Mouse (Mus musculus): ENCODE measurements around the gene Hoxb7. TPM values are rescaled to one million over a fixed set of nuclear protein-coding genes. Genes with fewer than 3 reads are reported as not detected.

Hoxb7 gene
- polyA plus RNA-seq, 1 experiment from 2014 or later: not detected

- no peak overlapping the region for H3K9ac ChIP-seq (ENCODE audit: low read length)
- peaks cover 100% of the 10 kb centered on the region for H3K27me3 ChIP-seq (ENCODE audit: control insufficient read depth, insufficient read depth, low read length)
- H3K4me2 ChIP-seq (ENCODE audit: low read length): no peak overlapping the region
- H3K27ac ChIP-seq (replicated peaks in 1 of 2; ENCODE audit: control insufficient read depth in 1 of 2, insufficient read depth in 1 of 2, low read depth in 2 of 2, low read length in 2 of 2): no peak overlapping the region
- 4% methylated on average over 15 of the region's 15 CpGs for WGBS
- no peak overlapping the region for H3K4me3 ChIP-seq (ENCODE audit: control insufficient read depth in 1 of 2, insufficient read depth in 1 of 2, low read depth in 1 of 2, low read length in 2 of 2)
- no peaks in the 10 kb centered on the region for H3K36me3 ChIP-seq (ENCODE audit: control insufficient read depth, insufficient read depth, low read length)
- peaks cover 0 to 2% of the 10 kb centered on the region in 2 experiments; a peak in 1 of 4 replicates for H3K4me1 ChIP-seq (ENCODE audit: control insufficient read depth in 2 of 2, insufficient read depth in 2 of 2, low read length in 2 of 2)
- no peaks in the 10 kb centered on the region for H3K9me3 ChIP-seq (ENCODE audit: control insufficient read depth, low read length)
- ATAC-seq (ENCODE audit: insufficient number of reproducible peaks, insufficient read depth, low FRiP score, low read depth): no peak
These were observed 15.4 kb downstream of the Hoxb7 start for GRCm38 (mm10) chr11:96301837-96302236.

- Histone ChIP-seq H3K27me3 (ENCODE audit: control insufficient read depth, insufficient read depth, low read length) (peaks cover 100% of the 10 kb centered on the region), H3K4me1 (ENCODE audit: control insufficient read depth in 2 of 2, insufficient read depth in 2 of 2, low read length in 2 of 2) (peaks cover 0 to 2% of the 10 kb centered on the region in 2 experiments; a peak in 1 of 4 replicates), H3K36me3 (ENCODE audit: control insufficient read depth, insufficient read depth, low read length) (no peaks in the 10 kb centered on the region), H3K4me2 (ENCODE audit: low read length) (no peak overlapping the region), H3K4me3 (ENCODE audit: control insufficient read depth in 1 of 2, insufficient read depth in 1 of 2, low read depth in 1 of 2, low read length in 2 of 2) (no peak overlapping the region), H3K27ac (replicated peaks in 1 of 2; ENCODE audit: control insufficient read depth in 1 of 2, insufficient read depth in 1 of 2, low read depth in 2 of 2, low read length in 2 of 2) (no peak overlapping the region), H3K9me3 (ENCODE audit: control insufficient read depth, low read length) (no peaks in the 10 kb centered on the region), H3K9ac (ENCODE audit: low read length) (no peak overlapping the region)
- ATAC-seq (ENCODE audit: insufficient number of reproducible peaks, insufficient read depth, low FRiP score, low read depth): no peak
- WGBS: 6% methylated on average over 23 of the region's 23 CpGs
These were observed 16.1 kb downstream of the Hoxb7 start for GRCm38 (mm10) chr11:96302381-96303150.

GRCm38 (mm10) chr11:96303151-96304099 lies 17.0 kb downstream of the Hoxb7 start, which contains the start of gene Hoxb5:
Gene Hoxb5 (plus strand): TSS chr11:96303336.
- Histone ChIP-seq H3K27me3 (ENCODE audit: control insufficient read depth, insufficient read depth, low read length) (peaks cover 100% of the 10 kb centered on the region), H3K9ac (ENCODE audit: low read length) (no peak within 1 kb of the TSS), H3K4me2 (ENCODE audit: low read length) (peak within 1 kb of the TSS; percentile 53), H3K36me3 (ENCODE audit: control insufficient read depth, insufficient read depth, low read length) (no peaks in the 10 kb centered on the region), H3K27ac (replicated peaks in 1 of 2; ENCODE audit: control insufficient read depth in 1 of 2, insufficient read depth in 1 of 2, low read depth in 2 of 2, low read length in 2 of 2) (no peak within 1 kb of the TSS), H3K9me3 (ENCODE audit: control insufficient read depth, low read length) (no peaks in the 10 kb centered on the region), H3K4me3 (ENCODE audit: control insufficient read depth in 1 of 2, insufficient read depth in 1 of 2, low read depth in 1 of 2, low read length in 2 of 2) (peak within 1 kb of the TSS; percentile 0 to 16; a peak in 3 of 4 replicates), H3K4me1 (ENCODE audit: control insufficient read depth in 2 of 2, insufficient read depth in 2 of 2, low read length in 2 of 2) (peaks cover 0 to 2% of the 10 kb centered on the region in 2 experiments; a peak in 1 of 4 replicates)
- 1% methylated on average over 69 of the region's 69 CpGs for WGBS
- ATAC-seq (ENCODE audit: insufficient number of reproducible peaks, insufficient read depth, low FRiP score, low read depth): no peak

GRCm38 (mm10) chr11:96304381-96305195 lies 18.2 kb downstream of the Hoxb7 start:
- Histone ChIP-seq H3K36me3 (ENCODE audit: control insufficient read depth, insufficient read depth, low read length) (no peaks in the 10 kb centered on the region), H3K4me1 (ENCODE audit: control insufficient read depth in 2 of 2, insufficient read depth in 2 of 2, low read length in 2 of 2) (no peaks in the 10 kb centered on the region; a peak in 1 of 4 replicates), H3K27ac (replicated peaks in 1 of 2; ENCODE audit: control insufficient read depth in 1 of 2, insufficient read depth in 1 of 2, low read depth in 2 of 2, low read length in 2 of 2) (no peak overlapping the region), H3K27me3 (ENCODE audit: control insufficient read depth, insufficient read depth, low read length) (peaks cover 100% of the 10 kb centered on the region), H3K9ac (ENCODE audit: low read length) (no peak overlapping the region), H3K4me2 (ENCODE audit: low read length) (peak overlapping the region; percentile 53; the same call in 1 of the 2 replicates), H3K9me3 (ENCODE audit: control insufficient read depth, low read length) (no peaks in the 10 kb centered on the region), H3K4me3 (ENCODE audit: control insufficient read depth in 1 of 2, insufficient read depth in 1 of 2, low read depth in 1 of 2, low read length in 2 of 2) (no peak overlapping the region)
- no peak for ATAC-seq (ENCODE audit: insufficient number of reproducible peaks, insufficient read depth, low FRiP score, low read depth)
- WGBS: 2% methylated on average over 38 of the region's 38 CpGs

GRCm38 (mm10) chr11:96305505-96306182 lies 19.2 kb downstream of the Hoxb7 start:
- H3K4me2 ChIP-seq (ENCODE audit: low read length): no peak overlapping the region
- no peaks in the 10 kb centered on the region for H3K4me1 ChIP-seq (ENCODE audit: control insufficient read depth in 2 of 2, insufficient read depth in 2 of 2, low read length in 2 of 2)
- peaks cover 100% of the 10 kb centered on the region for H3K27me3 ChIP-seq (ENCODE audit: control insufficient read depth, insufficient read depth, low read length)
- no peak for ATAC-seq (ENCODE audit: insufficient number of reproducible peaks, insufficient read depth, low FRiP score, low read depth)
- H3K27ac ChIP-seq (replicated peaks in 1 of 2; ENCODE audit: control insufficient read depth in 1 of 2, insufficient read depth in 1 of 2, low read depth in 2 of 2, low read length in 2 of 2): no peak overlapping the region
- H3K9me3 ChIP-seq (ENCODE audit: control insufficient read depth, low read length): no peaks in the 10 kb centered on the region
- WGBS: 55% methylated on average over 6 of the region's 6 CpGs
- H3K9ac ChIP-seq (ENCODE audit: low read length): no peak overlapping the region
- no peak overlapping the region for H3K4me3 ChIP-seq (ENCODE audit: control insufficient read depth in 1 of 2, insufficient read depth in 1 of 2, low read depth in 1 of 2, low read length in 2 of 2)
- no peaks in the 10 kb centered on the region for H3K36me3 ChIP-seq (ENCODE audit: control insufficient read depth, insufficient read depth, low read length)

- H3K4me2 ChIP-seq (ENCODE audit: low read length): no peak overlapping the region
- no peaks in the 10 kb centered on the region for H3K9me3 ChIP-seq (ENCODE audit: control insufficient read depth, low read length)
- H3K27ac ChIP-seq (replicated peaks in 1 of 2; ENCODE audit: control insufficient read depth in 1 of 2, insufficient read depth in 1 of 2, low read depth in 2 of 2, low read length in 2 of 2): no peak overlapping the region
- H3K4me3 ChIP-seq (ENCODE audit: control insufficient read depth in 1 of 2, insufficient read depth in 1 of 2, low read depth in 1 of 2, low read length in 2 of 2): no peak overlapping the region
- no peaks in the 10 kb centered on the region for H3K36me3 ChIP-seq (ENCODE audit: control insufficient read depth, insufficient read depth, low read length)
- ATAC-seq (ENCODE audit: insufficient number of reproducible peaks, insufficient read depth, low FRiP score, low read depth): no peak
- no peak overlapping the region for H3K9ac ChIP-seq (ENCODE audit: low read length)
- WGBS: 22% methylated on average over 7 of the region's 7 CpGs
- peaks cover 100% of the 10 kb centered on the region for H3K27me3 ChIP-seq (ENCODE audit: control insufficient read depth, insufficient read depth, low read length)
- H3K4me1 ChIP-seq (ENCODE audit: control insufficient read depth in 2 of 2, insufficient read depth in 2 of 2, low read length in 2 of 2): no peaks in the 10 kb centered on the region
These were observed 19.9 kb downstream of the Hoxb7 start for GRCm38 (mm10) chr11:96306183-96306907.

All from heart, embryonic 14.5 days (tissue).